ENCODE assay signal across 29 mouse cellular contexts in the genomic region with DNA sequence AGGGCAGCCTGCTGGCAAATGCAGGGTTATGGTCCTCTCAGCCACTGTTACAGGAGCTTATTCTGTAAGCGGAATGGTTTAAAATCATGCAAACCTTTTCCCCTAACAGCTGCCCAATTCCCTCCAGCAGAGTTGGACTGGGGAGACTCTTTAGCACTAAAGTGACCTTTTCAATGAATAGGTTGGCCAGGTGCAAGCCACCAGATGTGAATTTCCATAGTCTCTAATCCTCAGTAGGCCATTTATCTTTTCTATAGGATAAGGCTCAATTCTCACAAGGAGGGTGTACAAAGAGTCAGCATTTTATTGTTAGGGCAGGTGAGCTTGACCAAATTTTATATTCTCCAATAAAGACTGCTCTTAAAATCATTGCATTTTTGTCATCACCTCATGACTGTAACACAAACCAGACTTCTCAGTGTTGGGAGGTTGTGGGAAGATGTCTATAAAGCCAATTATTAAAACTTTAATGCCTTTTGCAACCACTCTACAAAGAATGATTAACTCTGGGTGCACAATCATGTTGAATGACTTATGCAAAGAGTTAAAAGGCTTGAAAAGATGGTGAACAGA. TPM values are rescaled to one million over a fixed set of nuclear protein-coding genes. Genes with fewer than 3 reads are reported as not detected.
DNase-seq lines count a peak whose midpoint lies in the region; ATAC-seq lines count a peak whose summit lies in the region.
"Had no signal": no experiment of that assay in that cellular context is flagged by ENCODE, and none has a peak within 500 bp of the region (broad histone marks: within the 10 kb centered on the region; RNA-seq: fewer than 3 reads in every experiment).

No protein-coding gene starts in this region.

- no peaks in the 10 kb centered on the region for H3K9me3 ChIP-seq in limb, embryonic 10.5 days (replicated peaks)
- no peaks in the 10 kb centered on the region for H3K9me3 ChIP-seq in limb, embryonic 13.5 days
- H3K9me3 ChIP-seq: embryonic facial prominence, embryonic 12.5 days; embryonic facial prominence, embryonic 15.5 days; G1E; heart, embryonic 10.5 days; heart, embryonic 13.5 days had no signal

- no peak overlapping the region for H3K4me3 ChIP-seq in limb, embryonic 10.5 days
- no peak overlapping the region for H3K4me3 ChIP-seq in limb, embryonic 13.5 days
- H3K4me3 ChIP-seq: embryonic facial prominence, embryonic 12.5 days; embryonic facial prominence, embryonic 15.5 days; heart, adult 2 months; heart, embryonic 10.5 days; heart, embryonic 13.5 days had no signal

- H3K27me3 ChIP-seq in limb, embryonic 10.5 days (ENCODE audit: low read depth, poor library complexity, severe bottlenecking) = peaks cover 16% of the 10 kb centered on the region; the same call in 1 of the 2 replicates
- peaks cover 19% of the 10 kb centered on the region for H3K27me3 ChIP-seq in limb, embryonic 13.5 days
- H3K27me3 ChIP-seq: CH12.LX; embryonic facial prominence, embryonic 12.5 days; embryonic facial prominence, embryonic 15.5 days; heart, embryonic 13.5 days had no signal

- no peak overlapping the region for H3K4me2 ChIP-seq in limb, embryonic 13.5 days (replicated peaks)
- H3K4me2 ChIP-seq: embryonic facial prominence, embryonic 12.5 days; embryonic facial prominence, embryonic 15.5 days; heart, embryonic 13.5 days; hindbrain, embryonic 14.5 days had no signal

- ATAC-seq in limb, embryonic 13.5 days (ENCODE audit: low FRiP score, low read depth) = peak; percentile 89
- ATAC-seq: forebrain, embryonic 14.5 days; forebrain, postnatal 0 days; hindbrain, postnatal 0 days; Patski had no signal

- no peaks in the 10 kb centered on the region for H3K4me1 ChIP-seq in limb, embryonic 10.5 days
- H3K4me1 ChIP-seq in limb, embryonic 13.5 days = 0 out of 2 replicates have a peak, but pooled peaks cover 3% of the 10 kb centered on the region
- H3K4me1 ChIP-seq: embryonic facial prominence, embryonic 12.5 days; embryonic facial prominence, embryonic 15.5 days; heart, embryonic 10.5 days; heart, embryonic 13.5 days had no signal

- peak; percentile 5 for DNase-seq in embryo, embryonic 11 days
- no peak for DNase-seq in embryo, embryonic 9.5 days (ENCODE audit: extremely low spot score)
- peak; percentile 36 for DNase-seq in limb, embryonic 10.5 days (ENCODE audit: low spot score)
- DNase-seq in neural tube, embryonic 10.5 days (ENCODE audit: extremely low spot score, low spot score) = no peak
- no peak for DNase-seq in T-cell, adult 2 months (ENCODE audit: low spot score)
- no peak for DNase-seq in ovary, postnatal 10 days (ENCODE audit: low spot score)
- DNase-seq: adrenal gland, adult 2 months; adrenal gland, postnatal 14 days; B cell, adult 2 months; cerebellum, adult 11-12 months; cerebellum, adult 9-10 months; cerebellum, postnatal 14 days; forebrain, postnatal 0 days; gastrocnemius, postnatal 10 days; gastrocnemius, postnatal 36 days; heart, adult 2 months; heart, postnatal 14 days; heart, postnatal 4 days had no signal

- H3K27ac ChIP-seq in limb, embryonic 10.5 days = no peak overlapping the region
- H3K27ac ChIP-seq in limb, embryonic 13.5 days = no peak overlapping the region
- H3K27ac ChIP-seq: embryonic facial prominence, embryonic 12.5 days; embryonic facial prominence, embryonic 15.5 days; heart, adult 2 months; heart, embryonic 10.5 days; heart, embryonic 13.5 days; hindbrain, embryonic 14.5 days; hindbrain, postnatal 0 days had no signal

- WGBS in limb, embryonic 10.5 days = 73% methylated on average over 1 of the region's 1 CpGs
- WGBS in limb, embryonic 13.5 days = 18% methylated on average over 1 of the region's 1 CpGs

- H3K36me3 ChIP-seq in limb, embryonic 10.5 days = no peaks in the 10 kb centered on the region
- H3K36me3 ChIP-seq in limb, embryonic 13.5 days = no peaks in the 10 kb centered on the region
- H3K36me3 ChIP-seq: embryonic facial prominence, embryonic 12.5 days; embryonic facial prominence, embryonic 15.5 days; G1E; heart, embryonic 10.5 days; heart, embryonic 13.5 days had no signal

- no peak overlapping the region for H3K9ac ChIP-seq in limb, embryonic 13.5 days
- H3K9ac ChIP-seq: embryonic facial prominence, embryonic 12.5 days; embryonic facial prominence, embryonic 15.5 days; forebrain, postnatal 0 days; heart, embryonic 13.5 days; hindbrain, embryonic 14.5 days had no signal

RNA-seq across cellular contexts. Expression of gene Hs3st5, which starts 21.8 kb away (rescaled TPM):
- polyA plus RNA-seq in limb, embryonic 10.5 days (2016; fragmentation: Nextera tagmentation; extraction: Ambion mirVana) = 0.11 and 0.20 TPM in 2 replicates
- 1.3 and 1.5 TPM in 2 replicates for polyA plus RNA-seq in limb, embryonic 13.5 days (2015; fragmentation: Nextera tagmentation; extraction: Ambion mirVana)
- polyA plus RNA-seq: G1E had no signal

Comparison
In these comparisons a context has a peak if more than half of its experiments do, and no peak if none do; other contexts are left out.
1. DNase-seq: peak in embryo, embryonic 11 days (single experiment) and limb, embryonic 10.5 days (single experiment); none in embryo, embryonic 9.5 days (single experiment), neural tube, embryonic 10.5 days (single experiment), T-cell, adult 2 months (single experiment) and ovary, postnatal 10 days (single experiment).